Mouse (Mus musculus) heart, adult 2 months (tissue): Measurements from ENCODE around the gene Zfp36l2. TPM values are rescaled to one million over a fixed set of nuclear protein-coding genes. Genes with fewer than 3 reads are reported as not detected.
A peak's percentile ranks its signal among the peaks of the same experiment; 100 is the strongest.

Experiments
- DNase-seq, 2 experiments: peaks; one replicate each; pipeline ENCODE4 v3.0.0; 2021
- H3K27ac ChIP-seq: fragments of 200-600 bp; 2 replicates; pipeline ENCODE4 v1.8.1; 2022
- H3K27me3 ChIP-seq: fragments of 200-500 bp; 2 replicates; pipeline ENCODE4 v1.6.1; 2012; ENCODE audit warnings: mild to moderate bottlenecking, low read length, inconsistent platforms, mixed read lengths; ENCODE audit not compliant: control insufficient read depth, insufficient read depth
- H3K36me3 ChIP-seq: fragments of 200-500 bp; 2 replicates; pipeline ENCODE4 v1.6.1; 2012; ENCODE audit warnings: low read length, inconsistent platforms; ENCODE audit not compliant: control insufficient read depth, insufficient read depth
- H3K4me1 ChIP-seq: fragments of 200-500 bp; 2 replicates; pipeline ENCODE4 v1.6.1; 2011; ENCODE audit warnings: low read length; ENCODE audit not compliant: control insufficient read depth, insufficient read depth
- H3K4me3 ChIP-seq: fragments of 200-600 bp; 2 replicates; pipeline ENCODE4 v1.8.1; 2022
- H3K79me2 ChIP-seq: fragments of 200-500 bp; replicated peaks from 2 replicates; pipeline ENCODE4 v1.6.1; 2012; ENCODE audit warnings: mild to moderate bottlenecking, inconsistent platforms, low read length, moderate library complexity, mixed read lengths; ENCODE audit not compliant: control insufficient read depth, insufficient read depth
- H3K9ac ChIP-seq: fragments of 200-500 bp; 2 replicates; pipeline ENCODE4 v1.6.1; 2012; ENCODE audit warnings: low read depth, mild to moderate bottlenecking, control low read depth, inconsistent platforms, low read length, mixed read lengths
- CTCF ChIP-seq: fragments of 200-600 bp; IDR thresholded peaks from 2 replicates; pipeline ENCODE4 v1.8.1; 2022; ENCODE audit warnings: antibody characterized with exemption, mild to moderate bottlenecking, moderate library complexity
- EP300 ChIP-seq: fragments of 200-500 bp; IDR thresholded peaks from 2 replicates; pipeline ENCODE4 v1.6.1; 2011; ENCODE audit warnings: low read depth, low read length, control low read depth; ENCODE audit not compliant: insufficient read depth
- POLR2A ChIP-seq: fragments of 200-500 bp; IDR thresholded peaks from 2 replicates; pipeline ENCODE4 v1.6.1; 2011; ENCODE audit warnings: mild to moderate bottlenecking, low read depth, low read length, control low read depth; ENCODE audit not compliant: insufficient read depth
- WGBS: fragments of 180-500 bp; shearing (Covaris S2); methylation state at CpG from one replicate; pipeline ENCODE4 v1.1.7; 2018; 5-methylcytosine and 5-hydroxymethylcytosine counted together
- intact Hi-C: fragments of 180-260 bp; cut with DNase I; formaldehyde crosslinking; loops from one replicate; pipeline ENCODE4 v1.15.1; 2025
- polyA plus RNA-seq: library from polyadenylated mRNA; depleted of rRNA; stranded (reverse); fragments of >200 nt; gene quantifications from 2 replicates; pipeline ENCODE4 v1.2.3, GENCODE M21; 2012
- total RNA-seq, 2 experiments: library from RNA; stranded (reverse); gene quantifications; 2 replicates each; pipeline ENCODE4 v1.2.3; 2021

The Zfp36l2 gene
- total and polyA plus RNA-seq, 3 experiments: 19.3 to 23.3 (median 19.8) TPM

- TF ChIP-seq POLR2A: no peak
- TF ChIP-seq EP300: no peak
- no peak for TF ChIP-seq CTCF
- H3K79me2 ChIP-seq: no peaks in the 10 kb centered on the region
- H3K36me3 ChIP-seq: no peaks in the 10 kb centered on the region
- no peak overlapping the region for H3K4me3 ChIP-seq
- no peak overlapping the region for H3K9ac ChIP-seq
- peaks cover 1% of the 10 kb centered on the region; the same call in 1 of the 2 replicates for H3K4me1 ChIP-seq
- 91% methylated on average over 9 of the region's 9 CpGs for WGBS
- no peak overlapping the region for H3K27ac ChIP-seq
- peak in 1 of 2 experiments; percentile 10 for DNase-seq
- intact Hi-C loops: no loop called here
- H3K27me3 ChIP-seq: no peaks in the 10 kb centered on the region
Measured at GRCm38 (mm10) chr17:84166135-84166860, 21.4 kb downstream of the Zfp36l2 start.

DNA sequence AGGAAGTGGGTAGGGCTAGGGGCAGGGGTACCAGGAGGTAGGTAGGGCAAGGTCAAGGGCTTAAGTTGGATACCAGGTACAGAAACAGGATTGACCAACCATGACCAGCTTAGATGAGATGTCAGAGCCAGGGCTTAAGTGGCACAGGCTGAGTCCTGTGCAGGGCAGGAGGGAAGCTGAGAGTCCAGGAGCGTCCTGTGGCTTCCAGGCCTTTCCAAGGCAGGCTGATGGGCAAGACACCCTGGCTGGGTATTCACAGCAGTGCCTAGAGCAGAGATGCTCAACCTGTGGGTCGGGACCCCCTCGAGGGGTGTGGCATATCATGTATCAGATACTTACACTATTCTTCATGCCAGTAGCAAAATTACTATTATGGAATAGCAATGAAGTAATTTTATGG lies 22.0 kb downstream of the Zfp36l2 start:
- peak in 1 of 2 experiments; percentile 10 for DNase-seq
- H3K4me3 ChIP-seq: no peak overlapping the region
- peaks cover 3% of the 10 kb centered on the region; the same call in 1 of the 2 replicates for H3K4me1 ChIP-seq
- TF ChIP-seq CTCF (no peak), POLR2A (no peak), EP300 (no peak)
- H3K27ac ChIP-seq: no peak overlapping the region
- intact Hi-C loops: no loop called here
- no peak overlapping the region for H3K9ac ChIP-seq
- no peaks in the 10 kb centered on the region for H3K36me3 ChIP-seq
- WGBS: 93% methylated on average over 3 of the region's 3 CpGs
- H3K27me3 ChIP-seq: no peaks in the 10 kb centered on the region
- H3K79me2 ChIP-seq: no peaks in the 10 kb centered on the region

GRCm38 (mm10) chr17:84164146-84164545 lies 23.6 kb downstream of the Zfp36l2 start:
- H3K4me3 ChIP-seq: no peak overlapping the region
- no peaks in the 10 kb centered on the region for H3K27me3 ChIP-seq
- TF ChIP-seq CTCF (no peak), EP300 (no peak), POLR2A (no peak)
- no peaks in the 10 kb centered on the region for H3K36me3 ChIP-seq
- no peak overlapping the region for H3K9ac ChIP-seq
- H3K79me2 ChIP-seq: no peaks in the 10 kb centered on the region
- WGBS: 91% methylated on average over 8 of the region's 8 CpGs
- H3K27ac ChIP-seq: no peak overlapping the region
- DNase-seq: peak in 1 of 2 experiments; percentile 12
- peaks cover 3% of the 10 kb centered on the region; the same call in 1 of the 2 replicates for H3K4me1 ChIP-seq
- intact Hi-C loops: no loop called here

DNA sequence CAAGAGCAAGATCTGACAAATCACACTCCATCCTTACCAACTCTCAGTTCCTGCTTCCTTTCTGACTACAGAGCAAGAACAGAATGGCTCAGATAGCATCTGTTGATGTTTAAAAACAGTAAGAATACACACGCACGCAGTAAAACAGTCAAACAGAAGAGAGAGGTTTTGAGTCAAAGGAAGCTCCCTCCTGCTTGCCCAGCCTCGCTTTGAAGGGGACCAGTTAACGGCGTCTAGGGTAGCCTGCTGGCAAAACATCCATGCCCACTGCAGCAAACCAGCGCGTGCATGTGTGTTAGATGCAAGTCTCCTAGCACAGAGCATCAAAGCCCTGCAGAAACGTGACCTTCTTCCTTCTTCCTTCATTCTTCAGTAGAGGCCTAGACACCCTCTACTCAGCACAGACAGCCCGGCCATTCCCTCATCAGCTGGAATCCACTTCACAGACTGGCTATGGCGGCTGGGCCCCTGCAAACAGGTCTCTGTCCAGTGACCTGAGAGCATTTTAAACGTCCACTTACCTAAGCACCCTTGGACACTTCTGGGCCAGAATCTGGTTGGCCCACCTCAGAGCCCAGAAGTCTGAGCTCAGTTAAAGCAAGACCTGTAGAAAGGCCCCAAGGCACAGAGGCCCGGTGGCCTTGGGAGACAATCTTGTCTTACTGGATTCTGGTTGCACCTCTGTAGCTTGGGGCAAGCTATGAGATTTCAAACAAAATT lies 24.5 kb downstream of the Zfp36l2 start:
- H3K4me3 ChIP-seq: no peak overlapping the region
- H3K27ac ChIP-seq: no peak overlapping the region
- H3K4me1 ChIP-seq: peaks cover 3% of the 10 kb centered on the region; the same call in 1 of the 2 replicates
- TF ChIP-seq EP300: no peak
- TF ChIP-seq POLR2A: no peak
- no peaks in the 10 kb centered on the region for H3K27me3 ChIP-seq
- H3K79me2 ChIP-seq: no peaks in the 10 kb centered on the region
- 83% methylated on average over 12 of the region's 12 CpGs for WGBS
- intact Hi-C loops: no loop called here
- no peak overlapping the region for H3K9ac ChIP-seq
- peak in 1 of 2 experiments; percentile 17 for DNase-seq
- no peaks in the 10 kb centered on the region for H3K36me3 ChIP-seq

- H3K36me3 ChIP-seq: no peaks in the 10 kb centered on the region
- H3K9ac ChIP-seq: no peak overlapping the region
- H3K79me2 ChIP-seq: no peaks in the 10 kb centered on the region
- H3K4me1 ChIP-seq: peaks cover 3% of the 10 kb centered on the region; the same call in 1 of the 2 replicates
- 51% methylated on average over 8 of the region's 8 CpGs for WGBS
- intact Hi-C loops: no loop called here
- no peaks in the 10 kb centered on the region for H3K27me3 ChIP-seq
- H3K27ac ChIP-seq: no peak overlapping the region
- TF ChIP-seq POLR2A (no peak), EP300 (no peak), CTCF (no peak)
- no peak overlapping the region for H3K4me3 ChIP-seq
- DNase-seq: peak in 1 of 2 experiments; percentile 19
Measured at GRCm38 (mm10) chr17:84162211-84162760, 25.5 kb downstream of the Zfp36l2 start.
